Mouse (Mus musculus) bone marrow, adult 2 months (tissue): ENCODE measurements around the gene Gpsm1. TPM values are rescaled to one million over a fixed set of nuclear protein-coding genes. Genes with fewer than 3 reads are reported as not detected.
"Not testable (repeated sequence)": the region's sequence is repeated elsewhere in the genome, so short reads cannot be mapped to it uniquely, and the experiment has no call there.

ENCODE experiments used
- H3K27ac ChIP-seq: fragments of 200-500 bp; 2 replicates; pipeline ENCODE4 v1.5.1; 2012; ENCODE audit warnings: low read depth, mild to moderate bottlenecking, control low read depth, inconsistent platforms, low read length; ENCODE audit not compliant: control insufficient read depth, poor library complexity, insufficient read depth
- H3K4me1 ChIP-seq: fragments of 200-500 bp; 2 replicates; pipeline ENCODE4 v1.6.1; 2011; ENCODE audit warnings: low read length; ENCODE audit not compliant: control insufficient read depth, insufficient read depth
- H3K4me3 ChIP-seq: fragments of 200-500 bp; replicated peaks from 2 replicates; pipeline ENCODE3; 2011; ENCODE audit warnings: mild to moderate bottlenecking, low read depth, low read length, control low read depth; ENCODE audit not compliant: control insufficient read depth
- CTCF ChIP-seq: fragments of 200-500 bp; IDR thresholded peaks from 2 replicates; pipeline ENCODE4 v1.5.1; 2011; ENCODE audit warnings: low read length, control low read depth; ENCODE audit not compliant: control insufficient read depth, insufficient read depth
- POLR2A ChIP-seq: fragments of 200-500 bp; IDR thresholded peaks from 2 replicates; pipeline ENCODE4 v1.6.1; 2011; ENCODE audit warnings: low read depth, mild to moderate bottlenecking, control low read depth, low read length, borderline replicate concordance; ENCODE audit not compliant: control insufficient read depth
- WGBS: fragments of 180-500 bp; shearing (Covaris S2); methylation state at CpG from one replicate; pipeline ENCODE4 v1.1.7; 2018; 5-methylcytosine and 5-hydroxymethylcytosine counted together
- polyA plus RNA-seq: library from polyadenylated mRNA; stranded (reverse); fragments of >200 nt; gene quantifications from 2 replicates; pipeline ENCODE4 v1.2.4, GENCODE M21; 2011; ENCODE audit warnings: low replicate concordance; ENCODE audit not compliant: missing spikeins, insufficient read depth, insufficient read length

Gpsm1 gene
- polyA plus RNA-seq, 1 experiment: 10.0 TPM

- 87% methylated on average over 5 of the region's 5 CpGs for WGBS
- Histone ChIP-seq H3K27ac (no peak overlapping the region), H3K4me1 (no peaks in the 10 kb centered on the region), H3K4me3 (no peak overlapping the region)
- no peak for TF ChIP-seq POLR2A
- no peak for TF ChIP-seq CTCF
These were observed 48.2 kb downstream of the Gpsm1 start for GRCm38 (mm10) chr2:26363481-26363880.

- H3K27ac ChIP-seq: no peak overlapping the region
- H3K4me3 ChIP-seq: no peak overlapping the region
- no peak for TF ChIP-seq POLR2A
- TF ChIP-seq CTCF: no peak
- H3K4me1 ChIP-seq: no peaks in the 10 kb centered on the region
- 80% methylated on average over 10 of the region's 10 CpGs for WGBS
These were observed 49.6 kb downstream of the Gpsm1 start for GRCm38 (mm10) chr2:26364738-26365465.

GRCm38 (mm10) chr2:26367911-26368310, 52.6 kb downstream of the Gpsm1 start:
- WGBS: 90% methylated on average over 6 of the region's 6 CpGs

GRCm38 (mm10) chr2:26368572-26368971, 53.3 kb downstream of the Gpsm1 start:
- H3K27ac ChIP-seq: no peak overlapping the region
- no peaks in the 10 kb centered on the region for H3K4me1 ChIP-seq
- H3K4me3 ChIP-seq: no peak overlapping the region
- 72% methylated on average over 1 of the region's 1 CpGs for WGBS
- TF ChIP-seq POLR2A: no peak
- no peak for TF ChIP-seq CTCF

More at GRCm38 (mm10) chr2:26367911-26368310, 52.6 kb downstream of the Gpsm1 start:
- Histone ChIP-seq H3K4me1 (no peaks in the 10 kb centered on the region), H3K27ac (no peak overlapping the region), H3K4me3 (no peak overlapping the region)
- TF ChIP-seq CTCF: no peak
- TF ChIP-seq POLR2A: no peak

- TF ChIP-seq CTCF: no peak
- no peak for TF ChIP-seq POLR2A
- no peak overlapping the region for H3K4me3 ChIP-seq
- 84% methylated on average over 8 of the region's 8 CpGs for WGBS
- no peaks in the 10 kb centered on the region for H3K4me1 ChIP-seq
- H3K27ac ChIP-seq: no peak overlapping the region
These were observed 57.1 kb downstream of the Gpsm1 start for GRCm38 (mm10) chr2:26372396-26372795.

- Histone ChIP-seq H3K27ac (no peak within 1 kb of the TSS), H3K4me3 (peak within 1 kb of the TSS; percentile 95), H3K4me1 (no peaks in the 10 kb centered on the region)
- no peak for TF ChIP-seq CTCF
- peak; percentile 37; the same call in 1 of the 2 replicates for TF ChIP-seq POLR2A
- under 1% methylated on average over 38 of the region's 38 CpGs for WGBS
These were observed 64.9 kb downstream of the Gpsm1 start, which contains the start of gene Snapc4 for GRCm38 (mm10) chr2:26380131-26380771. Snapc4 (minus strand) TSS chr2:26380653.

GRCm38 (mm10) chr2:26380871-26381270, 65.6 kb downstream of the Gpsm1 start:
- H3K4me1 ChIP-seq, H3K27ac ChIP-seq: not testable (repeated sequence)
- H3K4me3 ChIP-seq: peak overlapping the region; percentile 95
- 20% methylated on average over 6 of the region's 6 CpGs for WGBS

- Histone ChIP-seq H3K27ac (no peak overlapping the region), H3K4me1 (no peaks in the 10 kb centered on the region; the same call in 1 of the 2 replicates), H3K4me3 (peak overlapping the region; percentile 1)
- TF ChIP-seq CTCF (no peak), POLR2A (no peak)
- WGBS: 83% methylated on average over 3 of the region's 3 CpGs
These were observed 72.4 kb downstream of the Gpsm1 start for GRCm38 (mm10) chr2:26387713-26388112.
